Mouse (Mus musculus) hindbrain, embryonic 11.5 days (tissue): ENCODE results near the gene Rfpl4b. TPM values are rescaled to one million over a fixed set of nuclear protein-coding genes. Genes with fewer than 3 reads are reported as not detected.

ENCODE experiments used
- ATAC-seq: fragments of 200-750 bp; cut with Nextera tagmentation; 2 replicates; pipeline ENCODE4 v1.8.0; 2017; ENCODE audit warnings: mild to moderate bottlenecking, moderate TSS enrichment, moderate library complexity; ENCODE audit not compliant: low FRiP score
- DNase-seq: peaks from one replicate; pipeline ENCODE4 v3.0.0-alpha.2; 2015; ENCODE audit warnings: low spot score
- H3K27ac ChIP-seq: fragments of 300-500 bp; sonication (generic); 2 replicates; pipeline ENCODE4 v1.5.1; 2014; ENCODE audit warnings: mild to moderate bottlenecking, low read depth, low read length
- H3K27me3 ChIP-seq: fragments of 300-500 bp; sonication (generic); 2 replicates; pipeline ENCODE4 v1.6.1; 2014; ENCODE audit warnings: mild to moderate bottlenecking, low read length, moderate library complexity, mixed read lengths; ENCODE audit not compliant: control insufficient read depth, insufficient read depth
- H3K36me3 ChIP-seq: fragments of 300-500 bp; sonication (generic); 2 replicates; pipeline ENCODE4 v1.6.1; 2014; ENCODE audit warnings: mild to moderate bottlenecking, low read length, moderate library complexity, mixed read lengths; ENCODE audit not compliant: control insufficient read depth, insufficient read depth
- H3K4me1 ChIP-seq: fragments of 300-500 bp; sonication (generic); replicated peaks from 2 replicates; pipeline ENCODE4 v1.6.1; 2014; ENCODE audit warnings: low read length, mixed read lengths; ENCODE audit not compliant: control insufficient read depth, insufficient read depth
- H3K4me2 ChIP-seq: fragments of 300-500 bp; sonication (generic); replicated peaks from 2 replicates; pipeline ENCODE4 v1.6.1; 2014; ENCODE audit warnings: mild to moderate bottlenecking, low read depth, low read length
- H3K4me3 ChIP-seq: fragments of 300-500 bp; sonication (generic); 2 replicates; pipeline ENCODE4 v1.5.1; 2014; ENCODE audit warnings: low read depth, low read length
- H3K9ac ChIP-seq: fragments of 300-500 bp; sonication (generic); 2 replicates; pipeline ENCODE4 v1.6.1; 2014; ENCODE audit warnings: low read depth, low read length
- H3K9me3 ChIP-seq: fragments of 300-500 bp; sonication (generic); 2 replicates; pipeline ENCODE4 v1.6.1; 2016; ENCODE audit warnings: low read length; ENCODE audit not compliant: control insufficient read depth
- WGBS: fragments of 180-500 bp; shearing (Covaris S2); extraction: QIAGEN DNeasy Blood & Tissue Kit; methylation state at CpG from one replicate; pipeline ENCODE4 v1.1.7; 2014; 5-methylcytosine and 5-hydroxymethylcytosine counted together
- polyA plus RNA-seq: library from polyadenylated mRNA; unstranded; fragments of >200 nt; fragmentation: Nextera tagmentation; extraction: Ambion mirVana; gene quantifications from 2 replicates; pipeline ENCODE4 v1.2.1, GENCODE M21; 2014

Gene Rfpl4b
- polyA plus RNA-seq, 1 experiment from 2014 or later: not detected

GRCm38 (mm10) chr10:38788612-38789011, 33.0 kb downstream of the Rfpl4b start:
- Histone ChIP-seq H3K27ac (no peak overlapping the region), H3K9me3 (no peaks in the 10 kb centered on the region), H3K4me1 (no peaks in the 10 kb centered on the region), H3K4me3 (no peak overlapping the region), H3K4me2 (no peak overlapping the region), H3K9ac (no peak overlapping the region), H3K36me3 (no peaks in the 10 kb centered on the region), H3K27me3 (no peaks in the 10 kb centered on the region)
- ATAC-seq (no peak), DNase-seq (no peak)
- 83% methylated on average over 3 of the region's 3 CpGs for WGBS

Other genes starting within 250 kb of the Rfpl4b start
- 18.3 and 20.2 TPM in 2 replicates for gene Lama4, start 143.7 kb upstream of the Rfpl4b start, polyA plus RNA-seq